Mouse (Mus musculus) liver, adult 2 months (tissue): ENCODE results near the gene Gm43064. TPM values are rescaled to one million over a fixed set of nuclear protein-coding genes. Genes with fewer than 3 reads are reported as not detected.

Experiments
- DNase-seq: peaks from one replicate; pipeline ENCODE4 v3.0.0-alpha.2; 2011; ENCODE audit warnings: low read depth, low spot score; ENCODE audit errors: extremely low read depth
- H3K27ac ChIP-seq: fragments of 200-500 bp; replicated peaks from 2 replicates; pipeline ENCODE4 v1.5.1; 2012; ENCODE audit warnings: low read depth, mild to moderate bottlenecking, control low read depth, inconsistent platforms, low read length; ENCODE audit not compliant: insufficient read depth
- H3K27me3 ChIP-seq: fragments of 200-500 bp; 2 replicates; pipeline ENCODE4 v1.6.1; 2012; ENCODE audit warnings: mild to moderate bottlenecking, moderate library complexity, low read length, inconsistent platforms; ENCODE audit not compliant: control insufficient read depth, insufficient read depth
- H3K36me3 ChIP-seq: fragments of 200-500 bp; 2 replicates; pipeline ENCODE4 v1.6.1; 2012; ENCODE audit warnings: low read length, inconsistent platforms; ENCODE audit not compliant: control insufficient read depth, insufficient read depth
- H3K4me1 ChIP-seq: fragments of 200-500 bp; 2 replicates; pipeline ENCODE4 v1.6.1; 2011; ENCODE audit warnings: low read length; ENCODE audit not compliant: control insufficient read depth, insufficient read depth
- H3K4me3 ChIP-seq: fragments of 200-500 bp; 2 replicates; pipeline ENCODE4 v1.5.1; 2011; ENCODE audit warnings: low read depth, mild to moderate bottlenecking, control low read depth, low read length, moderate library complexity; ENCODE audit not compliant: insufficient read depth
- H3K79me2 ChIP-seq: fragments of 200-500 bp; 2 replicates; pipeline ENCODE4 v1.6.1; 2012; ENCODE audit warnings: inconsistent platforms, mild to moderate bottlenecking, low read length, moderate library complexity; ENCODE audit not compliant: control insufficient read depth, insufficient read depth
- H3K9ac ChIP-seq: fragments of 200-500 bp; 2 replicates; pipeline ENCODE4 v1.6.1; 2012; ENCODE audit warnings: low read depth, mild to moderate bottlenecking, control low read depth, inconsistent platforms, low read length
- CTCF ChIP-seq: fragments of 200-500 bp; IDR thresholded peaks from 2 replicates; pipeline ENCODE4 v1.5.1; 2011; ENCODE audit warnings: low read depth, low read length, control low read depth
- POLR2A ChIP-seq: fragments of 200-500 bp; IDR thresholded peaks from 2 replicates; pipeline ENCODE4 v1.6.1; 2011; ENCODE audit warnings: low read length, control low read depth; ENCODE audit not compliant: insufficient read depth; ENCODE audit errors: extremely low read depth
- WGBS: fragments of 180-500 bp; shearing (Covaris S2); methylation state at CpG from one replicate; pipeline ENCODE4 v1.1.7; 2018; 5-methylcytosine and 5-hydroxymethylcytosine counted together
- polyA plus RNA-seq: library from polyadenylated mRNA; depleted of rRNA; stranded (reverse); fragments of >200 nt; gene quantifications from 2 replicates; pipeline ENCODE4 v1.2.3, GENCODE M21; 2012
- total RNA-seq: library from RNA; depleted of rRNA; stranded (reverse); fragments of >200 nt; gene quantifications from 2 replicates; pipeline ENCODE4 v1.2.3, GENCODE M21; 2014

Gm43064 gene
- total and polyA plus RNA-seq, 2 experiments: 0.05 to 0.55 TPM

DNA sequence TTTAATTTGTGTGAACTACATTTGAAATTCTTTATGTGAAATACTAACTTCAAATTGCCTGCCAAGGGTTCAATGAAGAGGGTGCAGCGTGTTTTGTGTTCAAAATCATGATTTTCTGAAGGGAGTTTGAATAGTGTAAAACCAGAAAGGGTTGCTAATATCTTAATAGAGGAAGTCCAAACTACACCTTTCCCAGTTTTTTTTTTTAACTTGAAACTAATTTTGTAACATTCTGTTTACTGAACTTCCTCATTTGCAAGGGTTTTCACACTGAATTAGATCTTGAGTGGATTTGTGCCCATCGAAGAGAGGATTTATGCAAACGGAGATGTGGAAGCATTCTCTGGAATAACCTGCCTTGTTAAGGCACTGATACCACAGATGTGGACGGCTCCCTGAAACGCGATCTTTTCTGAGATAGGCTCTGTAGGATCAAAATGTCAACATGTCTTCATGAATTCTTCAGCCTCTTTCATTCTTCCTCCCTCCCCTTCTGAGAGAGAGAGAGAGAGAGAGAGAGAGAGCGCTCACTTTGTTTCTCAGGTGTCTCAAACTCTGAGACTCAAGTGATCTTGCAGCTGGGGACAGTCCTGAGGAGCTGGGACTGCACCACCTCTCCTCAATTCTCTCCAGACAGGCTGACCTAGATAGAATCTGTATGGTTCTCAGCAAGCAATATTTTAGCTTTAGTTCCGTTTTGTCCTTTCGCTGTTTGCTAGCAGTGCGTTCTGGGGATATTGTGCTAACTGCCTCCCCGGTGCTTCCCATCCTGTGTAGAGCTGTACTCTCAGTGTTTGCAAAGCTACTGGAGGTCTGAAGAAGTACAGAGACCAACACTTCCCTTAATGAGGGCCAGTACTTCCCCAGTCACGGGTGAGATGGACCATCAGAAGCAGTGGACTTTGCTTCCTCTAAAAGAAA lies 49.8 kb downstream of the Gm43064 start, which contains the start of gene Ptpn22:
Gene Ptpn22, plus strand, starts transcription at position 915 of the 921 bp plus-strand sequence.
- DNase-seq: peak; percentile 45

DNA sequence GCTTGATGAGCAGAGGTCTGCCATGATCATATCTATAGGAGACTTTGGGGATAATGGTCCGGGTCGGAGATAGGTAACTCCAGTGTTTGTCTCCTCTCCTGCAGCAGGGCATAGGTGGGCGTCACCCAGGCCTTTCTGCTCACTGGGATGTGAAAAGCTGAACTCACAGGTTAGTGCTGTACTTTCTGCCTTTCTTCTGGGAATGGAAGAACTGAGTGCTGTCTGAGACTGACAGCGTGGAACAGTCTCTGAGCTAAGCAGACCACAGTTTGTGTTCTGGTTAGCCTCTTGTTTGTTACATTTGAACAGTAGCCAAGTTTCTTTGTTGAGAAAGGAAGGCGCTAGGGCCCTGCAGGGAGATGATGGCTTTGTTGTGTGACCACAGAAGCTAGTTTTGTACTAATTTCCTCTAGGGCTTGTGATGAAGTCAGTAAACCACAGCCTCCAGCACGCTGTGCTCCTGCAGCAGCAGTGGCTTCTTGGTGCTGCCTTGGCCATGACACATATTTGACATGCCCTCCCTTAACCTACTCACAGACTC lies 50.5 kb downstream of the Gm43064 start:
- Histone ChIP-seq H3K4me3 (no peak overlapping the region), H3K4me1 (peaks cover 2% of the 10 kb centered on the region; the same call in 1 of the 2 replicates), H3K79me2 (no peaks in the 10 kb centered on the region), H3K36me3 (no peaks in the 10 kb centered on the region), H3K9ac (no peak overlapping the region), H3K27me3 (no peaks in the 10 kb centered on the region), H3K27ac (peak overlapping the region; percentile 30; the same call in 1 of the 2 replicates)
- WGBS: 78% methylated on average over 6 of the region's 6 CpGs
- TF ChIP-seq POLR2A (no peak), CTCF (no peak)
- DNase-seq: peak; percentile 48

More for the DNA sequence above, 49.8 kb downstream of the Gm43064 start, which contains the start of gene Ptpn22:
- peak within 1 kb of the TSS; percentile 51 for H3K27ac ChIP-seq
- TF ChIP-seq POLR2A (no peak), CTCF (no peak)
- H3K4me3 ChIP-seq: no peak within 1 kb of the TSS; the same call in 1 of the 2 replicates
- no peaks in the 10 kb centered on the region for H3K27me3 ChIP-seq
- no peaks in the 10 kb centered on the region for H3K79me2 ChIP-seq
- H3K4me1 ChIP-seq: no peaks in the 10 kb centered on the region
- WGBS: 64% methylated on average over 12 of the region's 12 CpGs
- no peak within 1 kb of the TSS for H3K9ac ChIP-seq
- H3K36me3 ChIP-seq: no peaks in the 10 kb centered on the region

DNA sequence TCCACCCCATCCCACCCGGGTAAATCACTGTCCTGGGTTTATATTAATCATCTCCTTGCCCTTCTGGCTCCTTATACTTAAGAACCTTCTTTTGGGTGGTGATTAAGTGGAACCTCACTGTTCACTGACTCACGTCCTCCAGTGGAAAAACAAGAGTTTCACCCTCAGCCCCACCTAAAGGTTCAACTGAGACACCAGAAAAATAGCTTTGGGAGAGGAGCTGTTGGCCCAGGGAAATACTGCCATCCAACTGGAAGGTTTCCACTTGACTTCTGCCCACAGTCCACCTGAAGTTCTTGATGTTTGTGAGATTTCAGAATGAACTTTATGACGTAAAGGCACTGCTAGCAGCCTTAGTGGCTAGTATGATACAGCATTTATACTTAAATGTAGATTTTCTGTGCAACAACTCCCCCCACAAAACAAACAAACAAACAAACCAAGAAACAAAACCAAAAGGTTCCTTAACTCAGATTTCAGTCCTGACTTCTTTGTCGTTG lies 53.4 kb downstream of the Gm43064 start:
- no peak overlapping the region for H3K27ac ChIP-seq
- H3K4me1 ChIP-seq: peaks cover 2% of the 10 kb centered on the region; the same call in 1 of the 2 replicates
- H3K79me2 ChIP-seq: no peaks in the 10 kb centered on the region
- no peak overlapping the region for H3K9ac ChIP-seq
- no peaks in the 10 kb centered on the region for H3K27me3 ChIP-seq
- 77% methylated on average over 4 of the region's 4 CpGs for WGBS
- H3K36me3 ChIP-seq: no peaks in the 10 kb centered on the region
- no peak overlapping the region for H3K4me3 ChIP-seq
- DNase-seq: peak; percentile 70
- TF ChIP-seq CTCF: no peak
- TF ChIP-seq POLR2A: no peak

DNA sequence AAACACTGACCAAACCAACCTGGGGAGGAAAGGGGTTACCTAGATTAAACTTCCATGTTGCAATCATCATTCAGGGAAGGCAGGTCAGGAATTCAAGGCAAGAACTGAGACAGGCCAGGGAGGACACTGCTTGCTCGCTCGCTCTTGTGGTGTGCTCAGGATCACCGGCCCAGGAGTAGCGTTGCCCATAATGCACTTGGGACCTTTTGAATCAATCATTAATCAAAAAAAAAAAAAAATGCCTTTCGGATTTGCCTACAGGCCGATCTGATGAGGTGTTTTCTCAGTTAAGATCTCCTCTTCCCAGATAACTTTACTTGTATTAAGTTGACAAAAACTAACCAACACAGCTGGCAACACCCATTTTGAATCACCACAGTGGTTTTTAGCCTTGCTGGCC lies 54.8 kb downstream of the Gm43064 start:
- WGBS: 41% methylated on average over 6 of the region's 6 CpGs
- Histone ChIP-seq H3K79me2 (no peaks in the 10 kb centered on the region), H3K36me3 (no peaks in the 10 kb centered on the region), H3K9ac (no peak overlapping the region), H3K4me3 (no peak overlapping the region), H3K27ac (no peak overlapping the region), H3K27me3 (no peaks in the 10 kb centered on the region), H3K4me1 (peaks cover 2% of the 10 kb centered on the region; the same call in 1 of the 2 replicates)
- TF ChIP-seq POLR2A (no peak), CTCF (no peak)
- peak; percentile 86 for DNase-seq

DNA sequence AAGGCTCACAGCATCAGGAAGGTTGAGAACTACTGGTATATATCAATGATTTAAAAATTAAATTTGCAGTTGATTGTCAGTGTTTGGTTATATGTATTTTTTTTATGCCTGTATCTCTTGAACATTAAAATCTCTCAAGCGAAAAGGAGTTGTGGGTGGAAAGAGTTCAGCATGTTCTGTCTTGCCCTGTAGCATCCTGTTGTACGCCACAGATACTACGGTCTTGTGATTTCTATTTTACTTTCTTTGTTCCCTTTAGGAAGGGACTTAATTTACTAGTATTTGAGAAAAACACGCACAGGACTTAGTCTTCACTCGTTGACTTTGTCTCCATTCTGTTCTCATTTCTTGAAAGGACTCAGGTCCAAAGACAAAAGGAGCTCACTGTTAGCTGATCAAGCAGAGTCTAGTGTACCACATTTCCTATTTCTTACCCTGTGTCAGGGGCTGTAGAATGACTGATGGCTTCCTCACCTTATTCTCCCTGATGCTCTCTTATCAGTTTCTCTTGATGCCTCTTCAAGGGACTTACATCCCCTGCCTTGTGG lies 58.1 kb downstream of the Gm43064 start:
- TF ChIP-seq CTCF: no peak
- no peak for TF ChIP-seq POLR2A
- Histone ChIP-seq H3K4me3 (no peak overlapping the region), H3K4me1 (peaks cover 2% of the 10 kb centered on the region; the same call in 1 of the 2 replicates), H3K27me3 (no peaks in the 10 kb centered on the region), H3K9ac (no peak overlapping the region), H3K36me3 (no peaks in the 10 kb centered on the region), H3K79me2 (no peaks in the 10 kb centered on the region), H3K27ac (no peak overlapping the region)
- DNase-seq: no peak
- 85% methylated on average over 5 of the region's 5 CpGs for WGBS
